Mouse (Mus musculus): ENCODE results near the gene Arid3a. TPM values are rescaled to one million over a fixed set of nuclear protein-coding genes. Genes with fewer than 3 reads are reported as not detected.
A peak's percentile ranks its signal among the peaks of the same experiment; 100 is the strongest.

Gene Arid3a
- polyA plus RNA-seq, 1 experiment from 2014 or later: 2.8 TPM

- no peak overlapping the region for H3K27ac ChIP-seq (replicated peaks in 1 of 2; ENCODE audit: control insufficient read depth in 1 of 2, insufficient read depth in 1 of 2, low read depth in 2 of 2, low read length in 2 of 2)
- H3K36me3 ChIP-seq (ENCODE audit: control insufficient read depth, insufficient read depth, low read length): peaks cover 33% of the 10 kb centered on the region
- H3K4me3 ChIP-seq (ENCODE audit: control insufficient read depth in 1 of 2, insufficient read depth in 1 of 2, low read depth in 1 of 2, low read length in 2 of 2): no peak overlapping the region
- peaks cover 32 to 57% of the 10 kb centered on the region in 2 experiments for H3K4me1 ChIP-seq (ENCODE audit: control insufficient read depth in 2 of 2, insufficient read depth in 2 of 2, low read length in 2 of 2)
- H3K9ac ChIP-seq (ENCODE audit: low read length): no peak overlapping the region
- H3K4me2 ChIP-seq (ENCODE audit: low read length): no peak overlapping the region
- 87% methylated on average over 18 of the region's 18 CpGs for WGBS
- no peaks in the 10 kb centered on the region for H3K27me3 ChIP-seq (ENCODE audit: control insufficient read depth, insufficient read depth, low read length)
- H3K9me3 ChIP-seq (ENCODE audit: control insufficient read depth, low read length): no peaks in the 10 kb centered on the region
- ATAC-seq (ENCODE audit: insufficient number of reproducible peaks, insufficient read depth, low FRiP score, low read depth): no peak
Measured at GRCm38 (mm10) chr10:79929967-79930825, 3.4 kb downstream of the Arid3a start.

DNA sequence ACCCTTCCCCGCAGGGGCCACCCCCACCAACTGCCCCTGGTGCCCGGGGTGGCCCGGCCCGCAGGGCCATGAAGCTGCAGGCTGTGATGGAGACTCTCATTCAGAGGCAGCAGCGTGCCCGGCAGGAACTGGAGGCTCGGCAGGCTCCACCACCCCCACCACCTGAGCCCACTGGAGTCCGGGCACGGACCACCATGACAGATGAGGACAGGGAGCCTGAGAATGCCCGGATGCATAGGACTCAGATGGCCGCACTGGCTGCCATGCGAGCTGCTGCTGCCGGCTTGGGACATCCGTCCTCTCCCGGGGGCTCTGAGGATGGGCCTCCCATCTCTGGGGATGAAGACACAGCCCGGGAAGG, 4.0 kb downstream of the Arid3a start:
- H3K27ac ChIP-seq (replicated peaks in 1 of 2; ENCODE audit: control insufficient read depth in 1 of 2, insufficient read depth in 1 of 2, low read depth in 2 of 2, low read length in 2 of 2): no peak overlapping the region
- H3K4me2 ChIP-seq (ENCODE audit: low read length): no peak overlapping the region
- H3K27me3 ChIP-seq (ENCODE audit: control insufficient read depth, insufficient read depth, low read length): no peaks in the 10 kb centered on the region
- WGBS: 94% methylated on average over 16 of the region's 16 CpGs
- H3K9ac ChIP-seq (ENCODE audit: low read length): no peak overlapping the region
- H3K36me3 ChIP-seq (ENCODE audit: control insufficient read depth, insufficient read depth, low read length): peaks cover 37% of the 10 kb centered on the region
- ATAC-seq (ENCODE audit: insufficient number of reproducible peaks, insufficient read depth, low FRiP score, low read depth): no peak
- H3K9me3 ChIP-seq (ENCODE audit: control insufficient read depth, low read length): no peaks in the 10 kb centered on the region
- H3K4me3 ChIP-seq (ENCODE audit: control insufficient read depth in 1 of 2, insufficient read depth in 1 of 2, low read depth in 1 of 2, low read length in 2 of 2): no peak overlapping the region
- peaks cover 34 to 58% of the 10 kb centered on the region in 2 experiments for H3K4me1 ChIP-seq (ENCODE audit: control insufficient read depth in 2 of 2, insufficient read depth in 2 of 2, low read length in 2 of 2)

GRCm38 (mm10) chr10:79931797-79932196, 5.0 kb downstream of the Arid3a start:
- Histone ChIP-seq H3K27ac (replicated peaks in 1 of 2; ENCODE audit: control insufficient read depth in 1 of 2, insufficient read depth in 1 of 2, low read depth in 2 of 2, low read length in 2 of 2) (no peak overlapping the region), H3K4me3 (ENCODE audit: control insufficient read depth in 1 of 2, insufficient read depth in 1 of 2, low read depth in 1 of 2, low read length in 2 of 2) (no peak overlapping the region), H3K27me3 (ENCODE audit: control insufficient read depth, insufficient read depth, low read length) (no peaks in the 10 kb centered on the region), H3K4me1 (ENCODE audit: control insufficient read depth in 2 of 2, insufficient read depth in 2 of 2, low read length in 2 of 2) (peaks cover 37 to 60% of the 10 kb centered on the region in 2 experiments), H3K36me3 (ENCODE audit: control insufficient read depth, insufficient read depth, low read length) (peaks cover 37% of the 10 kb centered on the region), H3K4me2 (ENCODE audit: low read length) (no peak overlapping the region), H3K9me3 (ENCODE audit: control insufficient read depth, low read length) (no peaks in the 10 kb centered on the region), H3K9ac (ENCODE audit: low read length) (peak overlapping the region; percentile 13; the same call in 1 of the 2 replicates)
- 83% methylated on average over 9 of the region's 9 CpGs for WGBS
- no peak for ATAC-seq (ENCODE audit: insufficient number of reproducible peaks, insufficient read depth, low FRiP score, low read depth)

DNA sequence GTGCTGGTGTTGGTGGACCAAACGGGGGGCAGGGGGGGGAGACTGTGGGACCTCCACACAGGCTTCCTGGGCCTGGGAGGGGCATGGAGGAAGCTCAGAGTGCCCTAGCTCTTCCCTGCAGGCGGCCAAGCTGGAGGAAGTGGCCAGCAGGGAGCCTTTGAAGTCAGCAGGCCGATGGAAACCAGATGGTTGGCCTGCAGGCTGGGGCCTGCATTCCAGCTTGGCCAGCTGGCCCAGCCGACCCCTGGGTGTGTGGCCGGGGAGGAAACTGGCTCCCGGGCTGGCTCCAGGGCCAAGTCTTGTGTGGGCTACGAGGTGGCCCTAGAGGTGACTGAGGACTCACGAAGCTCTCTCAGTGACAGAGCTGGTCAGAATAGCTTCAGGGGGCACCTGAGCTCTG, 5.9 kb downstream of the Arid3a start:
- Histone ChIP-seq H3K36me3 (ENCODE audit: control insufficient read depth, insufficient read depth, low read length) (peaks cover 37% of the 10 kb centered on the region), H3K4me1 (ENCODE audit: control insufficient read depth in 2 of 2, insufficient read depth in 2 of 2, low read length in 2 of 2) (peaks cover 44 to 70% of the 10 kb centered on the region in 2 experiments), H3K9ac (ENCODE audit: low read length) (peak overlapping the region; percentile 13; the same call in 1 of the 2 replicates), H3K4me3 (ENCODE audit: control insufficient read depth in 1 of 2, insufficient read depth in 1 of 2, low read depth in 1 of 2, low read length in 2 of 2) (no peak overlapping the region), H3K4me2 (ENCODE audit: low read length) (no peak overlapping the region), H3K27me3 (ENCODE audit: control insufficient read depth, insufficient read depth, low read length) (no peaks in the 10 kb centered on the region), H3K27ac (replicated peaks in 1 of 2; ENCODE audit: control insufficient read depth in 1 of 2, insufficient read depth in 1 of 2, low read depth in 2 of 2, low read length in 2 of 2) (peak overlapping the region; percentile 6 to 31; a peak in 2 of 4 replicates), H3K9me3 (ENCODE audit: control insufficient read depth, low read length) (no peaks in the 10 kb centered on the region)
- ATAC-seq (ENCODE audit: insufficient number of reproducible peaks, insufficient read depth, low FRiP score, low read depth): no peak
- 10% methylated on average over 8 of the region's 8 CpGs for WGBS

DNA sequence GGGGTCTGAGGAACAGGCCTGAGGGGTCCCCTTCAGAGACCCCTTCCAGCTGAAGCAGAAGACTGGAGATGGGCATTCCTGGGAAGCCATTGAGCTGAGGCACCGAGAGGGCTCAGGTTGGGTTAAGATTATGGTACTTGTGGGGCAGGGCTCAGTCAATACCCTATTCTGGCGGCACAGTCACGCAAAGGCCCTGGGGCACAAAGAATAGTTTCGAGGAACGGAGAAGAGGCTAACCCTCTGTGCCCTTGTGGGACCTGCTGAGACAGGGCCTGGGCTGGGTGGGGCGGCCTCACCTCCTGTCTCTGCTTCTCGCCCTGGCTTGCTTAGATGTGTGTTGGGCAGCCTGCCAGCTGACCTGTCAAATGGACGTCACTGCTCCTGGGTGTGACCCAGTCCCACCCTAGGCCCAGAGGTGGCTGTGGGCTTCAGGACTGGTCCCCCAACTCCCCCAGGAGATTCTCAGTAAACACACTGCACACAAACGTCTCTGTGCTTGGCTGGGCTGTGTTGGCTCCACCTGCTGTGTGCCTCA, 6.4 kb downstream of the Arid3a start:
- H3K4me2 ChIP-seq (ENCODE audit: low read length): no peak overlapping the region
- peaks cover 44 to 74% of the 10 kb centered on the region in 2 experiments for H3K4me1 ChIP-seq (ENCODE audit: control insufficient read depth in 2 of 2, insufficient read depth in 2 of 2, low read length in 2 of 2)
- H3K9ac ChIP-seq (ENCODE audit: low read length): peak overlapping the region; percentile 13; the same call in 1 of the 2 replicates
- H3K27ac ChIP-seq (replicated peaks in 1 of 2; ENCODE audit: control insufficient read depth in 1 of 2, insufficient read depth in 1 of 2, low read depth in 2 of 2, low read length in 2 of 2): peak overlapping the region; percentile 6 to 31; a peak in 2 of 4 replicates
- no peak for ATAC-seq (ENCODE audit: insufficient number of reproducible peaks, insufficient read depth, low FRiP score, low read depth)
- no peak overlapping the region for H3K4me3 ChIP-seq (ENCODE audit: control insufficient read depth in 1 of 2, insufficient read depth in 1 of 2, low read depth in 1 of 2, low read length in 2 of 2)
- H3K27me3 ChIP-seq (ENCODE audit: control insufficient read depth, insufficient read depth, low read length): no peaks in the 10 kb centered on the region
- no peaks in the 10 kb centered on the region for H3K9me3 ChIP-seq (ENCODE audit: control insufficient read depth, low read length)
- H3K36me3 ChIP-seq (ENCODE audit: control insufficient read depth, insufficient read depth, low read length): peaks cover 41% of the 10 kb centered on the region
- WGBS: 50% methylated on average over 9 of the region's 9 CpGs

DNA sequence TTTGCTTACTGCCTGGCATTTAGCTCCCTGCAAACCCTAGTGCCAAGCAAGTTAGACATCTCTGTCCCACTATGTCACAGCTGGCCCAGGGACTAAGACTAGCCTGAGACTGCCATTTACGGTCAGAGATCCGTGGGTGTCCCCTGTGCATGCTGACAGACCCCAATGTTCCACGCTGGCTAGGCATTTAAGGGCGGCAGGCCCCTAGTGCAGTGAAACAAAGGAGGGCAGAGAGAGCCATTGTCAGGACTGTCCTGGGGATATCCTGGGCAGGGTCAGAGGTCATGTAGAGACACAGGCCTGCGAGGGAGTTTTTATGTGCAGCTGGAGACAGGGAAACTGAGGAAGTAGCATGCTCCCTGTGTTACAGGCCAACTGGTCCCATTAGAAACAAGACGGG, 7.0 kb downstream of the Arid3a start:
- H3K36me3 ChIP-seq (ENCODE audit: control insufficient read depth, insufficient read depth, low read length): peaks cover 41% of the 10 kb centered on the region
- no peak overlapping the region for H3K9ac ChIP-seq (ENCODE audit: low read length)
- H3K4me1 ChIP-seq (ENCODE audit: control insufficient read depth in 2 of 2, insufficient read depth in 2 of 2, low read length in 2 of 2): peaks cover 41 to 69% of the 10 kb centered on the region in 2 experiments
- H3K9me3 ChIP-seq (ENCODE audit: control insufficient read depth, low read length): no peaks in the 10 kb centered on the region
- no peaks in the 10 kb centered on the region for H3K27me3 ChIP-seq (ENCODE audit: control insufficient read depth, insufficient read depth, low read length)
- H3K27ac ChIP-seq (replicated peaks in 1 of 2; ENCODE audit: control insufficient read depth in 1 of 2, insufficient read depth in 1 of 2, low read depth in 2 of 2, low read length in 2 of 2): 0 out of 4 replicates have a peak overlapping the region, but pooled peaks of 1 of the 2 experiments have one; percentile 1
- WGBS: 77% methylated on average over 6 of the region's 6 CpGs
- no peak for ATAC-seq (ENCODE audit: insufficient number of reproducible peaks, insufficient read depth, low FRiP score, low read depth)
- H3K4me2 ChIP-seq (ENCODE audit: low read length): 0 out of 2 replicates have a peak overlapping the region, but pooled peaks have one; percentile 18
- H3K4me3 ChIP-seq (ENCODE audit: control insufficient read depth in 1 of 2, insufficient read depth in 1 of 2, low read depth in 1 of 2, low read length in 2 of 2): no peak overlapping the region

- Histone ChIP-seq H3K9me3 (ENCODE audit: control insufficient read depth, low read length) (no peaks in the 10 kb centered on the region), H3K4me1 (ENCODE audit: control insufficient read depth in 2 of 2, insufficient read depth in 2 of 2, low read length in 2 of 2) (peaks cover 41 to 65% of the 10 kb centered on the region in 2 experiments), H3K9ac (ENCODE audit: low read length) (no peak overlapping the region), H3K27ac (replicated peaks in 1 of 2; ENCODE audit: control insufficient read depth in 1 of 2, insufficient read depth in 1 of 2, low read depth in 2 of 2, low read length in 2 of 2) (0 out of 4 replicates have a peak overlapping the region, but pooled peaks of 1 of the 2 experiments have one; percentile 1), H3K27me3 (ENCODE audit: control insufficient read depth, insufficient read depth, low read length) (no peaks in the 10 kb centered on the region), H3K4me2 (ENCODE audit: low read length) (peak overlapping the region; percentile 18; the same call in 1 of the 2 replicates), H3K36me3 (ENCODE audit: control insufficient read depth, insufficient read depth, low read length) (peaks cover 41% of the 10 kb centered on the region), H3K4me3 (ENCODE audit: control insufficient read depth in 1 of 2, insufficient read depth in 1 of 2, low read depth in 1 of 2, low read length in 2 of 2) (no peak overlapping the region)
- peak; percentile 56 for ATAC-seq (ENCODE audit: insufficient number of reproducible peaks, insufficient read depth, low FRiP score, low read depth)
- 51% methylated on average over 13 of the region's 13 CpGs for WGBS
Measured at GRCm38 (mm10) chr10:79934272-79934721, 7.5 kb downstream of the Arid3a start.
